Mouse (Mus musculus) brain, embryonic 14.5 days (tissue): ENCODE measurements around the gene Rfx2. TPM values are rescaled to one million over a fixed set of nuclear protein-coding genes. Genes with fewer than 3 reads are reported as not detected.

ENCODE experiments used
- DNase-seq: peaks from one replicate; pipeline ENCODE4 v3.0.0-alpha.2; 2011; ENCODE audit warnings: low read depth
- CTCF ChIP-seq: fragments of 200-500 bp; IDR thresholded peaks from 2 replicates; pipeline ENCODE4 v1.5.1; 2012; ENCODE audit warnings: inconsistent platforms, mild to moderate bottlenecking, moderate library complexity, borderline replicate concordance; ENCODE audit not compliant: insufficient read depth, insufficient read length; ENCODE audit errors: extremely low read depth
- POLR2A ChIP-seq: fragments of 200-500 bp; IDR thresholded peaks from 2 replicates; pipeline ENCODE4 v1.6.1; 2012; ENCODE audit warnings: mild to moderate bottlenecking, inconsistent platforms, borderline replicate concordance; ENCODE audit not compliant: poor library complexity, insufficient read depth, insufficient read length, severe bottlenecking; ENCODE audit errors: extremely low read depth
- polyA plus RNA-seq: library from polyadenylated mRNA; depleted of rRNA; stranded (reverse); fragments of >200 nt; gene quantifications from 2 replicates; pipeline ENCODE4 v1.2.3, GENCODE M21; 2012

Gene Rfx2
- polyA plus RNA-seq, 1 experiment: 11.1 TPM

GRCm38 (mm10) chr17:56858216-56858615 lies 27.4 kb upstream of the Rfx2 start:
- DNase-seq: peak; percentile 70
- TF ChIP-seq CTCF: peak; percentile 81; the same call in 1 of the 2 replicates
- no peak for TF ChIP-seq POLR2A

GRCm38 (mm10) chr17:56855421-56855820 lies 24.6 kb upstream of the Rfx2 start:
- DNase-seq: no peak
- no peak for TF ChIP-seq POLR2A
- no peak for TF ChIP-seq CTCF

- no peak for TF ChIP-seq CTCF
- no peak for TF ChIP-seq POLR2A
- DNase-seq: peak; percentile 58
Measured at GRCm38 (mm10) chr17:56851167-56851566, 20.4 kb upstream of the Rfx2 start.

- TF ChIP-seq CTCF (no peak), POLR2A (no peak)
- no peak for DNase-seq
Measured at GRCm38 (mm10) chr17:56849710-56850109, 18.9 kb upstream of the Rfx2 start.

GRCm38 (mm10) chr17:56848785-56849184 lies 18.0 kb upstream of the Rfx2 start:
- TF ChIP-seq POLR2A: no peak
- no peak for TF ChIP-seq CTCF
- DNase-seq: no peak

- DNase-seq: no peak
- TF ChIP-seq POLR2A (no peak), CTCF (no peak)
Measured at GRCm38 (mm10) chr17:56843678-56844077, 12.9 kb upstream of the Rfx2 start.

GRCm38 (mm10) chr17:56842173-56842572 lies 11.4 kb upstream of the Rfx2 start:
- no peak for DNase-seq
- TF ChIP-seq POLR2A (no peak), CTCF (no peak)

GRCm38 (mm10) chr17:56840524-56840923 lies 9.7 kb upstream of the Rfx2 start:
- TF ChIP-seq POLR2A (no peak), CTCF (no peak)
- DNase-seq: no peak

- DNase-seq: no peak
- TF ChIP-seq POLR2A: no peak
- no peak for TF ChIP-seq CTCF
Measured at GRCm38 (mm10) chr17:56836336-56836735, 5.5 kb upstream of the Rfx2 start.

GRCm38 (mm10) chr17:56833381-56833780 lies 2.6 kb upstream of the Rfx2 start:
- TF ChIP-seq CTCF (no peak), POLR2A (no peak)
- DNase-seq: no peak

GRCm38 (mm10) chr17:56832918-56833317 lies 2.1 kb upstream of the Rfx2 start:
- TF ChIP-seq CTCF (no peak), POLR2A (no peak)
- DNase-seq: no peak

- TF ChIP-seq CTCF: peak; percentile 38; the same call in 1 of the 2 replicates
- TF ChIP-seq POLR2A: no peak
- DNase-seq: peak; percentile 100
Measured at GRCm38 (mm10) chr17:56831111-56831816, 451 bp upstream of the Rfx2 start.
